Comparison of ENCODE assay signal across 8 mouse cellular contexts in genomic region chr17:5206731-5207130, GRCm38 (mm10).
DNase-seq lines count a peak whose midpoint lies in the region; ATAC-seq lines count a peak whose summit lies in the region.

No protein-coding gene starts in this region.

- no peak overlapping the region for H3K4me2 ChIP-seq in lung, embryonic 15.5 days

- no peak overlapping the region for H3K9ac ChIP-seq in lung, embryonic 15.5 days

- no peak overlapping the region for H3K4me3 ChIP-seq in lung, embryonic 15.5 days

- peak; percentile 62 for ATAC-seq in granulocyte monocyte progenitor cell, adult 5-6 weeks (replicated peaks; ENCODE audit: poor library complexity, severe bottlenecking)
- no peak for ATAC-seq in lung, embryonic 15.5 days (ENCODE audit: borderline replicate concordance, extremely low read depth, low FRiP score, low TSS enrichment)

- peak; percentile 59 for DNase-seq in adrenal gland, postnatal 14 days
- DNase-seq in adrenal gland, postnatal 25 days: no peak
- DNase-seq in 3134 (ENCODE audit: extremely low read depth, insufficient read length, low spot score): peak; percentile 51
- DNase-seq in cerebellum, adult 11 months: no peak
- no peak for DNase-seq in urinary bladder, adult 2 months (ENCODE audit: low spot score)
- no peak for DNase-seq in left cerebral cortex, adult 8-10 months (ENCODE audit: low spot score in 2 of 2)

- H3K27me3 ChIP-seq in lung, embryonic 15.5 days: no peaks in the 10 kb centered on the region

- H3K36me3 ChIP-seq in lung, embryonic 15.5 days: no peaks in the 10 kb centered on the region

- 49% methylated on average over 9 of the region's 9 CpGs for WGBS in lung, embryonic 15.5 days

- H3K4me1 ChIP-seq in lung, embryonic 15.5 days: peaks cover 82% of the 10 kb centered on the region

- H3K9me3 ChIP-seq in lung, embryonic 15.5 days: no peaks in the 10 kb centered on the region

- peak overlapping the region; percentile 36; the same call in 1 of the 2 replicates for H3K27ac ChIP-seq in lung, embryonic 15.5 days

Comparison
In these comparisons a context has a peak if more than half of its experiments do, and no peak if none do; other contexts are left out.
1. DNase-seq: peak in adrenal gland, postnatal 14 days (single experiment) and 3134 (single experiment); none in adrenal gland, postnatal 25 days (single experiment), cerebellum, adult 11 months (single experiment), urinary bladder, adult 2 months (single experiment) and left cerebral cortex, adult 8-10 months (0 of 2).